Mouse (Mus musculus): ENCODE data around the gene Ndufs7. TPM values are rescaled to one million over a fixed set of nuclear protein-coding genes. Genes with fewer than 3 reads are reported as not detected.
"Not testable (repeated sequence)": the region's sequence is repeated elsewhere in the genome, so short reads cannot be mapped to it uniquely, and the experiment has no call there.

Ndufs7 gene
- polyA plus RNA-seq, 1 experiment = 314 TPM

GRCm38 (mm10) chr10:80208841-80209371 is 40.0 kb upstream of the Ndufs7 start:
- Histone ChIP-seq H3K4me3 (ENCODE audit: extremely low read depth, insufficient read depth, insufficient read length) (no peak overlapping the region), H3K4me1 (ENCODE audit: control insufficient read depth, insufficient read depth, insufficient read length) (no peaks in the 10 kb centered on the region), H3K27me3 (ENCODE audit: control insufficient read depth, insufficient read depth, low read length) (no peaks in the 10 kb centered on the region), H3K27ac (ENCODE audit: insufficient read depth, low read length) (no peak overlapping the region), H3K36me3 (ENCODE audit: control insufficient read depth, insufficient read depth, low read length) (no peaks in the 10 kb centered on the region)
- TF ChIP-seq CTCF (IDR thresholded peaks at IDR 0.05; ENCODE audit: extremely low read depth, insufficient read depth, insufficient read length, insufficient replicate concordance) = no peak
- TF ChIP-seq POLR2A (IDR thresholded peaks at IDR 0.05; ENCODE audit: low read depth, low read length) = no peak
- 85% methylated on average over 24 of the region's 24 CpGs for WGBS
- DNase-seq (ENCODE audit: low read depth in 1 of 2, low spot score in 2 of 2) = no peak

- not testable (repeated sequence) for H3K27me3 ChIP-seq (ENCODE audit: control insufficient read depth, insufficient read depth, low read length); H3K36me3 ChIP-seq (ENCODE audit: control insufficient read depth, insufficient read depth, low read length); H3K27ac ChIP-seq (ENCODE audit: insufficient read depth, low read length); H3K4me3 ChIP-seq (ENCODE audit: extremely low read depth, insufficient read depth, insufficient read length); H3K4me1 ChIP-seq (ENCODE audit: control insufficient read depth, insufficient read depth, insufficient read length)
- WGBS = 63% methylated on average over 7 of the region's 7 CpGs
- DNase-seq (ENCODE audit: low read depth in 1 of 2, low spot score in 2 of 2) = peak in 1 of 2 experiments; percentile 11
These were observed 37.3 kb upstream of the Ndufs7 start for GRCm38 (mm10) chr10:80211547-80212103.

DNA sequence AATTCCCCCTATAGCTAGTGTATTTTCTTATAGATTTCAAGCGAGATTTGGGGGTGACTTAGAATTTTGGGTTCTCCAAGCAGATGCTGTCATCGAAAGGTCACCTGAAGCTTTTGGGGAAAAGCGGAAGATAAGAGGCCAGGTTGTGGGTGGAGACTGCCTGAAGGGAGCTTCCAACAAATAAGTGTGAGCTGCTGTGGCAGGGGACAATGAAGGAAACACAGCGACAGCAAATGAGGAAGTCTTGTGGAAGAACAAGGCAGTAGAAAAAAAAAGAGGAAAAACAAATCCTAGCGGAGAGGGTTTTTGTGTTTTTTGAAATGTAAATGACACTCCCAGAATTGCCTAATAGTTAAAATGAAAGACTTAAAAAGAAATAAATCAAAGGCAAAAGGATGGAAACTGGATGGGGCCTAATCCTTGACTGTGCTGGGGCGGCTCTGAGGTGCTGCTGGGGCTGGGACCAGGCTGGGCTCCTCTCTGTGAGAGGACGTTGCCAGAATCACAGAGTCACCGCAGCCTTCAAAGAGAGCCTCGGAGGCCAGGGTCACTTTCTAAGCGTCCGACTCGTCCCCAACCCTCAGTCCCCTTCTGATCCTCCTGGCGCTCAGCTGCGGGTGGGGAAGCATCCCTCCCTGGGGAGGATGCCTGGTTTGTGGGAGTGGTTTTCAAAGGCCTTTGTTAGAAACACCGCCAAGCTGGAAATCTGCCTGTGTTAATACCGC is 33.7 kb upstream of the Ndufs7 start:
- H3K4me1 ChIP-seq (ENCODE audit: control insufficient read depth, insufficient read depth, insufficient read length) = no peaks in the 10 kb centered on the region
- H3K36me3 ChIP-seq (ENCODE audit: control insufficient read depth, insufficient read depth, low read length) = no peaks in the 10 kb centered on the region
- no peak for TF ChIP-seq POLR2A (IDR thresholded peaks at IDR 0.05; ENCODE audit: low read depth, low read length)
- no peak for TF ChIP-seq CTCF (IDR thresholded peaks at IDR 0.05; ENCODE audit: extremely low read depth, insufficient read depth, insufficient read length, insufficient replicate concordance)
- no peak for DNase-seq (ENCODE audit: low read depth in 1 of 2, low spot score in 2 of 2)
- no peaks in the 10 kb centered on the region for H3K27me3 ChIP-seq (ENCODE audit: control insufficient read depth, insufficient read depth, low read length)
- no peak overlapping the region for H3K27ac ChIP-seq (ENCODE audit: insufficient read depth, low read length)
- no peak overlapping the region for H3K4me3 ChIP-seq (ENCODE audit: extremely low read depth, insufficient read depth, insufficient read length)
- 55% methylated on average over 16 of the region's 16 CpGs for WGBS

GRCm38 (mm10) chr10:80220676-80221075 is 28.2 kb upstream of the Ndufs7 start:
- H3K4me1 ChIP-seq (ENCODE audit: control insufficient read depth, insufficient read depth, insufficient read length) = no peaks in the 10 kb centered on the region; the same call in 1 of the 2 replicates
- H3K36me3 ChIP-seq (ENCODE audit: control insufficient read depth, insufficient read depth, low read length) = no peaks in the 10 kb centered on the region
- 86% methylated on average over 7 of the region's 9 CpGs for WGBS
- DNase-seq (ENCODE audit: low read depth in 1 of 2, low spot score in 2 of 2) = no peak
- no peak overlapping the region for H3K4me3 ChIP-seq (ENCODE audit: extremely low read depth, insufficient read depth, insufficient read length)
- no peak overlapping the region for H3K27ac ChIP-seq (ENCODE audit: insufficient read depth, low read length)
- H3K27me3 ChIP-seq (ENCODE audit: control insufficient read depth, insufficient read depth, low read length) = no peaks in the 10 kb centered on the region
- no peak for TF ChIP-seq CTCF (IDR thresholded peaks at IDR 0.05; ENCODE audit: extremely low read depth, insufficient read depth, insufficient read length, insufficient replicate concordance)
- TF ChIP-seq POLR2A (IDR thresholded peaks at IDR 0.05; ENCODE audit: low read depth, low read length) = no peak

DNA sequence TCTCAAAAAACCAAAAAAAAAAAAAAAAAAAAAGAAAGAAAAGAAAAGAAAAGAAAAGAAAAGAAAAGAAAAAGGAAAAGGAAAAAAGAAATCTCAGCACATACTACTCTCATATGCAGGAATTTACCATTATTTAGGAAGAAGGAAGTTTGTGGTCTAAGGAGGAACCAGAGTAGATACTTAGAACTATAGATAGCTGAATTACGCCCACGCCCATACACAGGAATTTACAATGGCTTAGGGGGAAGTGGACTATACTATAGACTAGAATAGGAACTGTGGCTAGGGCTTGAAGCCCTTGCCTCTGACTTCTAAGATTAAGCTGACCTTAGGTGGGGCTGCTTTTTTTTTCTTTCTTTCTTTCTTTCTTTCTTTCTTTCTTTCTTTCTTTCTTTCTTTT is 25.8 kb upstream of the Ndufs7 start:
- H3K36me3 ChIP-seq (ENCODE audit: control insufficient read depth, insufficient read depth, low read length); H3K4me3 ChIP-seq (ENCODE audit: extremely low read depth, insufficient read depth, insufficient read length); DNase-seq (ENCODE audit: low read depth in 1 of 2, low spot score in 2 of 2); H3K27me3 ChIP-seq (ENCODE audit: control insufficient read depth, insufficient read depth, low read length); H3K4me1 ChIP-seq (ENCODE audit: control insufficient read depth, insufficient read depth, insufficient read length); H3K27ac ChIP-seq (ENCODE audit: insufficient read depth, low read length): not testable (repeated sequence)
- WGBS = 12% methylated on average over 2 of the region's 2 CpGs

DNA sequence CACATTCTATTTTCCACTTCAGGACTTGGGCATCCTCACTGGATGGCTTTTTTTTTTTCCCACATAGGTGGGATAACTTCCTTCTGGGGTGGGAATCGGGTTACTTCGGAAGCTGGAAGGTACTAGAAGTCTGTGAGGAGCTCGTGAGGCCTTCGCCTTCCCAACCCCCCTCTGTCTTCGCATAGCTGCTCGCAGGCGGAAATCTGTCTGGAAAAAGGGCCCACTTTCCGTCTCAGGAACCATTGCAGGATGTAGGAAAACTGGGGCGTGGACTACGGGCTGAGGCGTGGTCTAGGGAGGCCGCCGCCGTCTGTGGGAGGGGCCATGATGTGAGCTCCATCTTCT is 22.9 kb upstream of the Ndufs7 start:
- DNase-seq (ENCODE audit: low read depth in 1 of 2, low spot score in 2 of 2) = no peak
- Histone ChIP-seq H3K4me1 (ENCODE audit: control insufficient read depth, insufficient read depth, insufficient read length) (no peaks in the 10 kb centered on the region; the same call in 1 of the 2 replicates), H3K27ac (ENCODE audit: insufficient read depth, low read length) (0 out of 2 replicates have a peak overlapping the region, but pooled peaks have one; percentile 1), H3K36me3 (ENCODE audit: control insufficient read depth, insufficient read depth, low read length) (peaks cover 15% of the 10 kb centered on the region), H3K4me3 (ENCODE audit: extremely low read depth, insufficient read depth, insufficient read length) (peak overlapping the region; percentile 42), H3K27me3 (ENCODE audit: control insufficient read depth, insufficient read depth, low read length) (no peaks in the 10 kb centered on the region)
- WGBS = 4% methylated on average over 14 of the region's 14 CpGs
- no peak for TF ChIP-seq POLR2A (IDR thresholded peaks at IDR 0.05; ENCODE audit: low read depth, low read length)
- no peak for TF ChIP-seq CTCF (IDR thresholded peaks at IDR 0.05; ENCODE audit: extremely low read depth, insufficient read depth, insufficient read length, insufficient replicate concordance)

- TF ChIP-seq CTCF (IDR thresholded peaks at IDR 0.05; ENCODE audit: extremely low read depth, insufficient read depth, insufficient read length, insufficient replicate concordance) (peak; percentile 45; the same call in 1 of the 2 replicates), POLR2A (IDR thresholded peaks at IDR 0.05; ENCODE audit: low read depth, low read length) (no peak; the same call in 1 of the 2 replicates)
- H3K4me3 ChIP-seq (ENCODE audit: extremely low read depth, insufficient read depth, insufficient read length) = peak within 1 kb of the TSS; percentile 77
- no peaks in the 10 kb centered on the region for H3K27me3 ChIP-seq (ENCODE audit: control insufficient read depth, insufficient read depth, low read length)
- DNase-seq (ENCODE audit: low read depth in 1 of 2, low spot score in 2 of 2) = peak; percentile 93 to 98
- peaks cover 18% of the 10 kb centered on the region for H3K36me3 ChIP-seq (ENCODE audit: control insufficient read depth, insufficient read depth, low read length)
- H3K4me1 ChIP-seq (ENCODE audit: control insufficient read depth, insufficient read depth, insufficient read length) = no peaks in the 10 kb centered on the region; the same call in 1 of the 2 replicates
- under 1% methylated on average over 57 of the region's 75 CpGs for WGBS
- peak within 1 kb of the TSS; percentile 72 for H3K27ac ChIP-seq (ENCODE audit: insufficient read depth, low read length)
These were observed 22.3 kb upstream of the Ndufs7 start, which contains the start of gene Mum1 for GRCm38 (mm10) chr10:80226416-80227165. Gene Mum1 (plus strand): TSS chr10:80226434.

Measured in spleen, adult 2 months (tissue).